Mouse (Mus musculus) natural killer cell, adult 2 months (primary cell): ENCODE results near the gene Olfr1032.
"Not testable (repeated sequence)": the region's sequence is repeated elsewhere in the genome, so short reads cannot be mapped to it uniquely, and the experiment has no call there.

ENCODE experiments used
- DNase-seq, 2 experiments: peaks; one replicate each; pipeline ENCODE4 v3.0.0; 2022; ENCODE audit warnings: low spot score in 2 of 2

Olfr1032 gene

DNA sequence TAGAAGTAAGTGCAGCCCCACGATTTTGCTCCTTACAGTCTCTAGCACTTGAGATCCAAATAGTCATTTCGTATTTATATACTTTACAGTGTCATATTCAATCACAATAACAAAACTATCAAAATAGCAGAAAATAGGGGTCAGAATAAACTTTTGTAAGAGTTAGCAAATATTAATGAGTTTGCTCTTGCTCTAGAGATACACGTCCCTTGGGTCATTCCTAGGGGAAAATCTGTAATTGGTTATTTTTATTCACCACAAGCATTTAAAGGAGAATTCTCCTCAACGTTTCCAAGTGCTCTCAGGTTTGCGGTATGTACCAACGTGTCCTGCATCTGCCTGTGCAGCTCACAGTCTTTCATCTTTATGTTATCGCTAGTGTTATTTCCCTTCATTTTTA lies at the start of gene Olfr1032:
TSS of gene Olfr1032 (plus strand) at position 301 of the 400 bp plus-strand sequence.
- no peak for DNase-seq

GRCm38 (mm10) chr2:85973595-85973994 lies 31.7 kb upstream of the Olfr1032 start, which contains the start of gene Olfr1029:
Gene Olfr1029 (plus strand): TSS chr2:85973895.
- DNase-seq = no peak

GRCm38 (mm10) chr2:85978976-85979375 lies 26.4 kb upstream of the Olfr1032 start, which contains the start of gene Olfr1030:
Gene Olfr1030 (plus strand): TSS chr2:85979276.
- DNase-seq = no peak

DNA sequence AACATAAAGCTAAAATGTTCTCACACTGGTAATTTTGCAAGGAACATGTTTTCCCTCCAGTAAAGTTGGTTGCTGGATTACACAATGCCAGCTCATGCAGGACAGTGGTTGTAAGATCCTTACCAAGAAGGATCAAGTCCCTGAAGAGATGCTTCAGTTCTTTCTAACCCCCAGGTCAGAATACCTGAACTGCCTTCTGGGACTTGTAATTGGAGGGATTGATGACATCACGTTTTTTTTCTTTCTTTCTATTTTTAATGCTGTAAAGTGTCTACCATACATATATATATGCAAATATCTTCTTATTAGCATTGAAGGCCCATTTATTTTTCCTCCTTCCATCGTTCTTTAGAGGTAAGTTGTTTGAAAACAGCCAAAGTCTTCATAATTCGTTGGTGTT lies 15.3 kb upstream of the Olfr1032 start, which contains the start of gene Olfr1031:
TSS of gene Olfr1031 (plus strand) at position 301 of the 400 bp plus-strand sequence.
- DNase-seq = no peak

DNA sequence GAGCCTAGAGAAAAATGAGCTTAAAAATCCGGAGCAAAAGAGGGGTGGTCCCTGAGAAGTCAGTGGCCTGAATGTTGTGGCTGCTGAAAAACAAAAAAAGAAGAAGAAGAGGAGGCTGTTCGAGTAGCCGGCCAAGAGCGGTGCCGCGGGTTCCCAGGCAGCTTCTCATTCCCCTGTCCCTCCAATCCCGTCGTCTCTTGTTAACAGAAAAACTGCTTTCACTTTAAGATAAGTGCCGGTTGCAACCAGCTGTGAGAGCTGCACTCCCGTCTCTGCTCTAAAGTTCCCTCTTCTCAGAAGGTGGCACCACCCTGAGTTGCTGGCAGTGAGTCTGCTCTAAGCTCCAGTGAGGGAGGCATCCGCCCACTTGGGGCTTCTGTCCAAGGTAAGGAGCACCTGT lies 15.1 kb downstream of the Olfr1032 start, which contains the start of gene Olfr1033:
TSS of gene Olfr1033 (plus strand) at position 228 of the 400 bp plus-strand sequence.
- not testable (repeated sequence) for DNase-seq

GRCm38 (mm10) chr2:86021518-86021917 lies 16.2 kb downstream of the Olfr1032 start:
- DNase-seq = not testable (repeated sequence)

- no peak for DNase-seq
These were observed 40.2 kb downstream of the Olfr1032 start, which contains the start of gene Olfr1034 for GRCm38 (mm10) chr2:86045561-86045960. Gene Olfr1034 (plus strand): TSS chr2:86045861.

- DNase-seq = not testable (repeated sequence)
These were observed 45.4 kb downstream of the Olfr1032 start for GRCm38 (mm10) chr2:86050777-86051176.
